Mouse (Mus musculus): ENCODE measurements around the gene Cdk9.

GRCm38 (mm10) chr2:32677683-32678082, 35.2 kb downstream of the Cdk9 start:
- TF ChIP-seq CTCF (IDR thresholded peaks at IDR 0.05) (no peak), EP300 (IDR thresholded peaks at IDR 0.05) (no peak)

Data from lung, postnatal 0 days (tissue).